Mouse (Mus musculus): ENCODE measurements around the gene Dleu7. TPM values are rescaled to one million over a fixed set of nuclear protein-coding genes. Genes with fewer than 3 reads are reported as not detected.

Gene Dleu7
- total and polyA plus RNA-seq, 3 experiments = not detected

GRCm38 (mm10) chr14:62230968-62231367, 61.9 kb downstream of the Dleu7 start:
- Histone ChIP-seq H3K27ac (ENCODE audit: control insufficient read depth, low read depth, low read length) (no peak overlapping the region), H3K79me2 (ENCODE audit: control insufficient read depth, insufficient read depth, low read length, poor library complexity) (no peaks in the 10 kb centered on the region), H3K4me1 (ENCODE audit: control insufficient read depth in 1 of 2, insufficient read depth in 2 of 2, low read length in 2 of 2) (no peaks in the 10 kb centered on the region), H3K4me3 (ENCODE audit: control insufficient read depth in 1 of 2, insufficient read depth in 1 of 2, low read depth in 2 of 2, low read length in 2 of 2) (no peak overlapping the region), H3K27me3 (ENCODE audit: control insufficient read depth in 1 of 2, insufficient read depth in 2 of 2, low read length in 2 of 2) (peaks cover 3 to 5% of the 10 kb centered on the region in 2 experiments; a peak in 2 of 4 replicates), H3K36me3 (ENCODE audit: control insufficient read depth in 1 of 2, insufficient read depth in 2 of 2, low read length in 2 of 2) (no peaks in the 10 kb centered on the region), H3K9ac (ENCODE audit: control insufficient read depth, low read depth, low read length, poor library complexity, severe bottlenecking) (no peak overlapping the region), H3K9me3 (replicated peaks; ENCODE audit: insufficient read depth, low read length) (no peaks in the 10 kb centered on the region)
- TF ChIP-seq EP300 (IDR thresholded peaks at IDR 0.05; ENCODE audit: low read depth in 1 of 2, low read length in 2 of 2) (no peak), SMC3 (IDR thresholded peaks at IDR 0.05; ENCODE audit: low read depth, low read length) (no peak), MYB (IDR thresholded peaks at IDR 0.05; ENCODE audit: low read depth, low read length) (no peak), HCFC1 (IDR thresholded peaks at IDR 0.05; ENCODE audit: low read depth, low read length) (no peak), MEF2A (IDR thresholded peaks at IDR 0.05; ENCODE audit: extremely low read depth, insufficient replicate concordance, low read depth, low read length, poor library complexity, severe bottlenecking) (no peak), CHD2 (IDR thresholded peaks at IDR 0.05; ENCODE audit: low read length) (no peak), ZMIZ1 (IDR thresholded peaks at IDR 0.05; ENCODE audit: low read depth, low read length) (no peak), POLR2AphosphoS5 (IDR thresholded peaks at IDR 0.05; ENCODE audit: borderline replicate concordance, low read depth, low read length) (no peak)
- no peak for DNase-seq (ENCODE audit: low read depth, low spot score)

GRCm38 (mm10) chr14:62227101-62227500, 65.7 kb downstream of the Dleu7 start:
- Histone ChIP-seq H3K36me3 (ENCODE audit: control insufficient read depth in 1 of 2, insufficient read depth in 2 of 2, low read length in 2 of 2) (no peaks in the 10 kb centered on the region), H3K9ac (ENCODE audit: control insufficient read depth, low read depth, low read length, poor library complexity, severe bottlenecking) (no peak overlapping the region), H3K9me3 (replicated peaks; ENCODE audit: insufficient read depth, low read length) (no peaks in the 10 kb centered on the region), H3K27me3 (ENCODE audit: control insufficient read depth in 1 of 2, insufficient read depth in 2 of 2, low read length in 2 of 2) (peaks cover 3 to 5% of the 10 kb centered on the region in 2 experiments), H3K4me1 (ENCODE audit: control insufficient read depth in 1 of 2, insufficient read depth in 2 of 2, low read length in 2 of 2) (no peaks in the 10 kb centered on the region), H3K27ac (ENCODE audit: control insufficient read depth, low read depth, low read length) (no peak overlapping the region), H3K4me3 (ENCODE audit: control insufficient read depth in 1 of 2, insufficient read depth in 1 of 2, low read depth in 2 of 2, low read length in 2 of 2) (no peak overlapping the region), H3K79me2 (ENCODE audit: control insufficient read depth, insufficient read depth, low read length, poor library complexity) (no peaks in the 10 kb centered on the region)
- no peak for DNase-seq (ENCODE audit: low read depth, low spot score)
- TF ChIP-seq CTCF (IDR thresholded peaks at IDR 0.05 in 2 of 3, conservative IDR thresholded peaks at IDR 0.05 in 1 of 3; ENCODE audit: control insufficient read depth in 1 of 3, insufficient read depth in 1 of 3, low read depth in 2 of 3, low read length in 3 of 3, poor library complexity in 1 of 3, severe bottlenecking in 1 of 3) = no peak
- no peak for TF ChIP-seq ZKSCAN1 (IDR thresholded peaks at IDR 0.05; ENCODE audit: low read depth, low read length)
- no peak for TF ChIP-seq POLR2AphosphoS2 (IDR thresholded peaks at IDR 0.05; ENCODE audit: low read length)
- no peak for TF ChIP-seq GATA1 (IDR thresholded peaks at IDR 0.05; ENCODE audit: low read depth, low read length)
- TF ChIP-seq POLR2A (IDR thresholded peaks at IDR 0.05; ENCODE audit: control insufficient read depth in 1 of 2, insufficient read depth in 1 of 2, low read depth in 1 of 2, low read length in 2 of 2, poor library complexity in 1 of 2) = no peak
- no peak for TF ChIP-seq ZC3H11A (IDR thresholded peaks at IDR 0.05; ENCODE audit: low read depth, low read length)
- no peak for TF ChIP-seq POLR2AphosphoS5 (IDR thresholded peaks at IDR 0.05; ENCODE audit: borderline replicate concordance, low read depth, low read length)
- no peak for TF ChIP-seq MXI1 (IDR thresholded peaks at IDR 0.05; ENCODE audit: low read depth, low read length)
- TF ChIP-seq ZMIZ1 (IDR thresholded peaks at IDR 0.05; ENCODE audit: low read depth, low read length) = no peak
- no peak for TF ChIP-seq GABPA (IDR thresholded peaks at IDR 0.05; ENCODE audit: low read depth, low read length)

All from MEL (cell line).